ENCODE assay signal across 33 mouse cellular contexts in genomic region chr8:71550754-71551153, GRCm38 (mm10). TPM values are rescaled to one million over a fixed set of nuclear protein-coding genes. Genes with fewer than 3 reads are reported as not detected.
DNase-seq lines count a peak whose midpoint lies in the region; ATAC-seq and TF ChIP-seq lines count a peak whose summit lies in the region.
"Had no signal": no experiment of that assay in that cellular context is flagged by ENCODE, and none has a peak within 500 bp of the region (broad histone marks: within the 10 kb centered on the region; RNA-seq: fewer than 3 reads in every experiment).

No protein-coding gene starts in this region.

- H3K9ac ChIP-seq in kidney, embryonic 14.5 days (ENCODE audit: low read depth, low read length) = no peak overlapping the region
- no peak overlapping the region for H3K9ac ChIP-seq in kidney, postnatal 0 days (ENCODE audit: low read depth, low read length)
- H3K9ac ChIP-seq in forebrain, postnatal 0 days = no peak overlapping the region
- H3K9ac ChIP-seq: embryonic facial prominence, embryonic 13.5 days; forebrain, embryonic 12.5 days; forebrain, embryonic 15.5 days; heart, embryonic 13.5 days had no signal

- H3K4me3 ChIP-seq in kidney, embryonic 14.5 days (ENCODE audit: low read length) = no peak overlapping the region
- H3K4me3 ChIP-seq in kidney, postnatal 0 days (replicated peaks; ENCODE audit: low read depth, low read length) = no peak overlapping the region
- H3K4me3 ChIP-seq in forebrain, postnatal 0 days (ENCODE audit: low read depth, low read length) = no peak overlapping the region
- H3K4me3 ChIP-seq: embryonic facial prominence, embryonic 10.5 days; embryonic facial prominence, embryonic 13.5 days; erythroblast, embryonic 14.5 days; forebrain, embryonic 12.5 days; forebrain, embryonic 15.5 days; heart, adult 2 months; heart, embryonic 10.5 days; heart, embryonic 13.5 days had no signal

- H3K36me3 ChIP-seq in kidney, embryonic 14.5 days (ENCODE audit: control insufficient read depth, insufficient read depth, low read length) = peaks cover 27% of the 10 kb centered on the region
- H3K36me3 ChIP-seq in kidney, postnatal 0 days (ENCODE audit: insufficient read depth, low read length) = peaks cover 20% of the 10 kb centered on the region
- H3K36me3 ChIP-seq in forebrain, postnatal 0 days (ENCODE audit: insufficient read depth) = peaks cover 23% of the 10 kb centered on the region

- H3K9me3 ChIP-seq in kidney, embryonic 14.5 days (ENCODE audit: control insufficient read depth, low read length) = no peaks in the 10 kb centered on the region
- H3K9me3 ChIP-seq in kidney, postnatal 0 days (replicated peaks; ENCODE audit: low read length) = no peaks in the 10 kb centered on the region
- H3K9me3 ChIP-seq in forebrain, postnatal 0 days (ENCODE audit: low read length) = no peaks in the 10 kb centered on the region
- H3K9me3 ChIP-seq: embryonic facial prominence, embryonic 10.5 days; embryonic facial prominence, embryonic 13.5 days; forebrain, embryonic 12.5 days; forebrain, embryonic 15.5 days; heart, embryonic 10.5 days; heart, embryonic 13.5 days had no signal

- WGBS in kidney, embryonic 14.5 days = 68% methylated on average over 7 of the region's 7 CpGs
- WGBS in kidney, postnatal 0 days = 68% methylated on average over 7 of the region's 7 CpGs
- WGBS in forebrain, postnatal 0 days = 68% methylated on average over 7 of the region's 7 CpGs

- H3K27me3 ChIP-seq in kidney, embryonic 14.5 days (ENCODE audit: control insufficient read depth, insufficient read depth, low read length) = no peaks in the 10 kb centered on the region
- H3K27me3 ChIP-seq in kidney, postnatal 0 days (ENCODE audit: insufficient read depth, low read length) = no peaks in the 10 kb centered on the region
- H3K27me3 ChIP-seq in forebrain, postnatal 0 days (ENCODE audit: insufficient read depth, low read length) = no peaks in the 10 kb centered on the region

- DNase-seq in kidney, postnatal 10 days = no peak
- no peak for DNase-seq in kidney, postnatal 0 days (ENCODE audit: low spot score)
- no peak for DNase-seq in kidney, adult 9 months
- peak; percentile 63 for DNase-seq in thymus, postnatal 0 days (ENCODE audit: low spot score)
- DNase-seq in thymus, postnatal 36 days = peak; percentile 25 to 66
- no peak for DNase-seq in forebrain, postnatal 0 days
- DNase-seq: adrenal gland, adult 8-10 months; adrenal gland, postnatal 25 days; cerebellum, adult 11-12 months; cerebellum, adult 8-10 months; cerebellum, postnatal 10 days; cerebellum, postnatal 36 days; embryo, embryonic 11 days; gastrocnemius, postnatal 10 days; gastrocnemius, postnatal 36 days; heart, adult 2 months; heart, postnatal 14 days; heart, postnatal 4 days had no signal

- no peak for ATAC-seq in kidney, embryonic 14.5 days (ENCODE audit: low FRiP score, low TSS enrichment)
- ATAC-seq in kidney, postnatal 0 days (replicated peaks; ENCODE audit: low FRiP score, low read depth) = no peak
- ATAC-seq in megakaryocyte, adult 5-6 weeks (ENCODE audit: poor library complexity, severe bottlenecking) = no peak
- no peak for ATAC-seq in forebrain, postnatal 0 days
- ATAC-seq: activated CD4-positive, CD25-positive, alpha-beta regulatory T cell, adult 4 months; forebrain, embryonic 15.5 days had no signal

- H3K4me2 ChIP-seq in kidney, embryonic 14.5 days (replicated peaks; ENCODE audit: low read depth, low read length) = no peak overlapping the region
- no peak overlapping the region for H3K4me2 ChIP-seq in kidney, postnatal 0 days (ENCODE audit: low read length)
- no peak overlapping the region for H3K4me2 ChIP-seq in forebrain, postnatal 0 days (ENCODE audit: low read depth)
- H3K4me2 ChIP-seq: embryonic facial prominence, embryonic 13.5 days; forebrain, embryonic 12.5 days; forebrain, embryonic 15.5 days; heart, embryonic 13.5 days had no signal

- H3K4me1 ChIP-seq in kidney, embryonic 14.5 days (ENCODE audit: control insufficient read depth, insufficient read depth, low read length) = 0 out of 2 replicates have a peak, but pooled peaks cover 6% of the 10 kb centered on the region
- no peaks in the 10 kb centered on the region for H3K4me1 ChIP-seq in kidney, postnatal 0 days (replicated peaks; ENCODE audit: insufficient read depth, low read length)
- H3K4me1 ChIP-seq in forebrain, postnatal 0 days (ENCODE audit: insufficient read depth) = no peaks in the 10 kb centered on the region
- H3K4me1 ChIP-seq: embryonic facial prominence, embryonic 13.5 days; forebrain, embryonic 12.5 days; forebrain, embryonic 15.5 days had no signal

- peak overlapping the region; percentile 8; the same call in 1 of the 2 replicates for H3K27ac ChIP-seq in kidney, embryonic 14.5 days (ENCODE audit: low read depth, low read length)
- H3K27ac ChIP-seq in kidney, postnatal 0 days = peak overlapping the region; percentile 44; the same call in 1 of the 2 replicates
- no peak overlapping the region for H3K27ac ChIP-seq in forebrain, postnatal 0 days (ENCODE audit: low read depth, low read length)
- H3K27ac ChIP-seq: embryonic facial prominence, embryonic 10.5 days; embryonic facial prominence, embryonic 13.5 days; forebrain, embryonic 12.5 days; forebrain, embryonic 15.5 days; heart, adult 2 months; heart, embryonic 10.5 days; heart, embryonic 13.5 days had no signal

- no peak for TF ChIP-seq CTCF in kidney, postnatal 0 days (IDR thresholded peaks at IDR 0.05; ENCODE audit: low read depth)
- no peak for TF ChIP-seq CTCF in forebrain, postnatal 0 days (IDR thresholded peaks at IDR 0.05; ENCODE audit: low read depth)

RNA-seq across cellular contexts. Expression of gene Tmem221, which starts 7.9 kb away (rescaled TPM):
- 8.2 and 11.2 TPM in 2 replicates for polyA plus RNA-seq in kidney, embryonic 14.5 days (2014; fragmentation: Nextera tagmentation; extraction: Ambion mirVana)
- 17.1 and 19.1 TPM in 2 replicates for polyA plus RNA-seq in kidney, postnatal 0 days (2015; fragmentation: Nextera tagmentation; extraction: Ambion mirVana)
- polyA plus RNA-seq in thymus, postnatal 0 days (2015; fragmentation: Nextera tagmentation; extraction: Ambion mirVana) = 13.0 and 13.1 TPM in 2 replicates
- total RNA-seq in megakaryocyte, adult 5-6 weeks (2015) = 1.7 and 1.8 TPM in 2 replicates
- total RNA-seq in megakaryocyte, adult 5-6 weeks (2017) = 0.57 and 0.99 TPM in 2 replicates
- 0.08 TPM in 1 of 2 replicates, not detected in the other for total RNA-seq in forebrain, postnatal 0 days (2014; rRNA removed)
- polyA plus RNA-seq in forebrain, postnatal 0 days (2015; fragmentation: Nextera tagmentation; extraction: Ambion mirVana) = 0.16 and 0.18 TPM in 2 replicates
- total RNA-seq: gastrocnemius, adult 18-20 months; granulocyte monocyte progenitor cell, adult 5-6 weeks; heart, postnatal 4 days had no signal
- polyA plus RNA-seq: erythroblast, embryonic 14.5 days had no signal

RNA-seq across cellular contexts. Expression of gene Mvb12a, which starts 8.0 kb away (rescaled TPM):
- polyA plus RNA-seq in kidney, embryonic 14.5 days (2014; fragmentation: Nextera tagmentation; extraction: Ambion mirVana) = 98.7 and 111 TPM in 2 replicates
- 129 and 131 TPM in 2 replicates for polyA plus RNA-seq in kidney, postnatal 0 days (2015; fragmentation: Nextera tagmentation; extraction: Ambion mirVana)
- 98.3 and 101 TPM in 2 replicates for polyA plus RNA-seq in thymus, postnatal 0 days (2015; fragmentation: Nextera tagmentation; extraction: Ambion mirVana)
- 47.1 and 48.5 TPM in 2 replicates for total RNA-seq in megakaryocyte, adult 5-6 weeks (2015)
- 42.8 and 68.8 TPM in 2 replicates for total RNA-seq in megakaryocyte, adult 5-6 weeks (2017)
- 70.5 and 81.7 TPM in 2 replicates for total RNA-seq in forebrain, postnatal 0 days (2014; rRNA removed)
- polyA plus RNA-seq in forebrain, postnatal 0 days (2015; fragmentation: Nextera tagmentation; extraction: Ambion mirVana) = 73.4 and 87.4 TPM in 2 replicates

RNA-seq across cellular contexts. Expression of gene Bst2, which starts 13.5 kb away (rescaled TPM):
- polyA plus RNA-seq in kidney, embryonic 14.5 days (2014; fragmentation: Nextera tagmentation; extraction: Ambion mirVana) = 8.6 and 17.1 TPM in 2 replicates
- polyA plus RNA-seq in kidney, postnatal 0 days (2015; fragmentation: Nextera tagmentation; extraction: Ambion mirVana) = 106 and 124 TPM in 2 replicates
- 158 TPM in 2 replicates for polyA plus RNA-seq in thymus, postnatal 0 days (2015; fragmentation: Nextera tagmentation; extraction: Ambion mirVana)
- 19.6 and 23.1 TPM in 2 replicates for total RNA-seq in megakaryocyte, adult 5-6 weeks (2015)
- 91.4 and 111 TPM in 2 replicates for total RNA-seq in megakaryocyte, adult 5-6 weeks (2017)
- total RNA-seq in forebrain, postnatal 0 days (2014; rRNA removed) = 10.1 and 17.8 TPM in 2 replicates
- 19.3 and 21.0 TPM in 2 replicates for polyA plus RNA-seq in forebrain, postnatal 0 days (2015; fragmentation: Nextera tagmentation; extraction: Ambion mirVana)

RNA-seq across cellular contexts. Expression of gene Nxnl1, which starts 15.6 kb away (rescaled TPM):
- 0.16 and 0.27 TPM in 2 replicates for polyA plus RNA-seq in kidney, embryonic 14.5 days (2014; fragmentation: Nextera tagmentation; extraction: Ambion mirVana)
- 0.13 and 0.20 TPM in 2 replicates for polyA plus RNA-seq in kidney, postnatal 0 days (2015; fragmentation: Nextera tagmentation; extraction: Ambion mirVana)
- 1.1 and 1.3 TPM in 2 replicates for polyA plus RNA-seq in thymus, postnatal 0 days (2015; fragmentation: Nextera tagmentation; extraction: Ambion mirVana)
- total RNA-seq in megakaryocyte, adult 5-6 weeks (2015) = not detected in 2 replicates
- total RNA-seq in megakaryocyte, adult 5-6 weeks (2017) = 0.11 TPM in 1 of 2 replicates, not detected in the other
- total RNA-seq in forebrain, postnatal 0 days (2014; rRNA removed) = 0.08 TPM in 1 of 2 replicates, not detected in the other
- polyA plus RNA-seq in forebrain, postnatal 0 days (2015; fragmentation: Nextera tagmentation; extraction: Ambion mirVana) = not detected in 2 replicates
- total RNA-seq: ES-E14; gastrocnemius, adult 18-20 months; heart, postnatal 4 days had no signal
- polyA plus RNA-seq: brain, embryonic 14.5 days; embryonic facial prominence, embryonic 13.5 days; erythroblast, embryonic 14.5 days; forebrain, embryonic 12.5 days; forebrain, embryonic 15.5 days; heart, embryonic 10.5 days; heart, embryonic 13.5 days; hindbrain, embryonic 11.5 days had no signal

RNA-seq across cellular contexts. Expression of gene Slc27a1, which starts 17.9 kb away (rescaled TPM):
- polyA plus RNA-seq in kidney, embryonic 14.5 days (2014; fragmentation: Nextera tagmentation; extraction: Ambion mirVana) = 26.5 and 30.9 TPM in 2 replicates
- 50.5 and 53.7 TPM in 2 replicates for polyA plus RNA-seq in kidney, postnatal 0 days (2015; fragmentation: Nextera tagmentation; extraction: Ambion mirVana)
- polyA plus RNA-seq in thymus, postnatal 0 days (2015; fragmentation: Nextera tagmentation; extraction: Ambion mirVana) = 32.4 and 33.8 TPM in 2 replicates
- total RNA-seq in megakaryocyte, adult 5-6 weeks (2015) = 1.5 and 2.0 TPM in 2 replicates
- 2.8 and 3.9 TPM in 2 replicates for total RNA-seq in megakaryocyte, adult 5-6 weeks (2017)
- 106 and 133 TPM in 2 replicates for total RNA-seq in forebrain, postnatal 0 days (2014; rRNA removed)
- 74.8 and 102 TPM in 2 replicates for polyA plus RNA-seq in forebrain, postnatal 0 days (2015; fragmentation: Nextera tagmentation; extraction: Ambion mirVana)

Comparison
In these comparisons a context has a peak if more than half of its experiments do, and no peak if none do; other contexts are left out.
1. DNase-seq: peak in thymus, postnatal 0 days (single experiment) and thymus, postnatal 36 days (2 of 2); none in kidney, postnatal 10 days (single experiment), kidney, postnatal 0 days (single experiment), kidney, adult 9 months (single experiment) and forebrain, postnatal 0 days (single experiment).